Mouse (Mus musculus): ENCODE data around the gene Apopt1.

Apopt1 gene

GRCm38 (mm10) chr12:111779544-111779943, 66.5 kb downstream of the Apopt1 start:
- DNase-seq, result no peak

DNA sequence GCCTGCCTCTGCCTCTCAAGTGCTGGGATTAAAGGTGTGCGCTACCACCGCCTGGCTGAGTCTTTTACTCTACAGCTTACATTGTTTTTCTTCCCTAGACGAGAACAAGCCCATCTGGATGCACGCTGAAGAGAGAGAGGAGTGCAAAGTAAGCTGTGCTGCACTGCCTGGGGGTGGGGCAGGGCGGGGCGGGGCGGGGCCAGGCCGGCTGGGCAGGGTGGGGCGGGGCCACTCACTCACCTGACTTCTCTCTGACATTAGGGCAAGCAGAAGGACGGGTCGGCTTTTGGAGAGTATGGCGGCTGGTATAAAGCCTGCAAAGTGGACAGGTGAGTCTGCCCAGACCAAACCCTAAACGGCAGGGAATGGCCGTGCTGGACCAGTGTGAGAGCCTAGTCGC, 72.1 kb downstream of the Apopt1 start:
- no peak for DNase-seq

GRCm38 (mm10) chr12:111787015-111787414, 74.0 kb downstream of the Apopt1 start:
- DNase-seq, result no peak

GRCm38 (mm10) chr12:111790090-111790489, 77.0 kb downstream of the Apopt1 start:
- DNase-seq, result no peak

- no peak for DNase-seq
Observed at GRCm38 (mm10) chr12:111790631-111791030, 77.6 kb downstream of the Apopt1 start.

- no peak for DNase-seq
Observed at GRCm38 (mm10) chr12:111791474-111792104, 78.5 kb downstream of the Apopt1 start.

GRCm38 (mm10) chr12:111794102-111794501, 81.0 kb downstream of the Apopt1 start:
- DNase-seq, result no peak

GRCm38 (mm10) chr12:111794526-111795179, 81.6 kb downstream of the Apopt1 start:
- no peak for DNase-seq

DNA sequence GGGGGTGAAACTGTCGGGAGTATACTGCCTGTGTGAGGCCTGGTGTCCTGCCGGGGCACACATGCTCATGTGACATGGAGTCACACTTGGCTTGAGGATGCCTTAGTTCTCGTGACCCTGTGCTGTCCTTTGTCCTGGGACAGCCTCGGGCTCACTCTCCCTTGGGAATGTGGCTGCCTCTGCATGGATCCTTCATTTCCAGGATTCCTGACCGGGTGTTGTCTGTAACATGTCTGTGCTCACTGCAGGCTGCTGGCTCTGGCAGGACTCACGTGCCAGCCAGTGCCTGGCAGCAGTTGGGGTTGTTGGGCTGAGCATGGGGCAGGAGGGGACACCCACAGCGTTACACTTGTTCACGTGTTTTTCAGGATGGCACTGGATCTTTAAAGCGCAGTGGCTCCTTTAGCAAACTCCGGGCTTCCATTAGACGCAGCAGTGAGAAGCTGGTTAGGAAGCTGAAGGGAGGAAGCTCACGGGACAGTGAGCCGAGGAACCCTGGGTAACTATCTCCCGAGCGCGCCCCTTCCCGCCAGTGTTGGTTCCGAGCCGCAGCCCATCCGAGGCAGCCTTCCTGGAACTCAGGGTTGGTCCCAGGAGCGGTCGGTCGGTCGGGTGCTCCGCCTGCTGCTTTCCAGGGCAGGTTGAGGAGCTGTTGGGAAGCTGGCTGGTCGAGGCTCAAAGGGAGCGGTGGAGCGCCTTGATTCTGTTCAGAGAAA, 82.3 kb downstream of the Apopt1 start:
- DNase-seq, result no peak

- no peak for DNase-seq
Observed at GRCm38 (mm10) chr12:111797251-111797650, 84.2 kb downstream of the Apopt1 start.

DNA sequence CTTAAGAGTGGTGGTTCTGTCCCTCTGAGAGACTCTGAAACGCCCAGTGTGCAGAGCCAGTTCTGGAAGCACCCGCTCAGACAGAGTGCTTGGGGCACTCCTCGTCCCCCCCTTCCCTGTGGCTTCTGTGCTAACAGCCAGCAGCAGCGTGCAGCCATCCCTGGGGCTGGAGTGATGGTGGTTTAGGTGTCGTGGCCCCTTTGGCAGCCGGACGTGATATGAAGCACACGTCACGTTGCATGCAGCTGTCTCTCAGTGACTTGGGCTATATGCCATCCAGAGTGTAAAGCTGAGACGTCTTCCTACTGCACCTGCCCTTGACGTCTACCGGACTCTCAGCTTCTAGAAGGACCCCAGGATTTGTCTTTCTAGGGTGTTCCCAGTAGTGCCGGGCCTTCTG, 85.4 kb downstream of the Apopt1 start:
- DNase-seq, result no peak

- DNase-seq, result no peak
Observed at GRCm38 (mm10) chr12:111800459-111801183, 87.6 kb downstream of the Apopt1 start.

GRCm38 (mm10) chr12:111803538-111803937, 90.5 kb downstream of the Apopt1 start:
- no peak for DNase-seq

Measured in spleen, adult 18-20 months (tissue).